Mouse (Mus musculus) liver, adult 2 months (tissue): Measurements from ENCODE around the gene Ptger1.

ENCODE experiments used
- CTCF ChIP-seq: fragments of 200-500 bp; IDR thresholded peaks from 2 replicates; pipeline ENCODE4 v1.5.1; 2011; ENCODE audit warnings: low read depth, low read length, control low read depth
- POLR2A ChIP-seq: fragments of 200-500 bp; IDR thresholded peaks from 2 replicates; pipeline ENCODE4 v1.6.1; 2011; ENCODE audit warnings: low read length, control low read depth; ENCODE audit not compliant: insufficient read depth; ENCODE audit errors: extremely low read depth

GRCm38 (mm10) chr8:83698661-83699453 lies 32.4 kb downstream of the Ptger1 start, which contains the start of gene Pkn1:
- TF ChIP-seq POLR2A (peak; percentile 48; the same call in 1 of the 2 replicates), CTCF (no peak)
